Mouse (Mus musculus) hindlimb bud, embryonic 11.5 days (tissue): Measurements from ENCODE around the gene Slc25a43.
"Not testable (repeated sequence)": the region's sequence is repeated elsewhere in the genome, so short reads cannot be mapped to it uniquely, and the experiment has no call there.

Experiments
- DNase-seq: peaks from one replicate; pipeline ENCODE4 v3.0.0-alpha.2; 2012; ENCODE audit warnings: low read depth, low spot score; ENCODE audit errors: extremely low spot score

The Slc25a43 gene

GRCm38 (mm10) chrX:36777694-36778093 lies 34.2 kb downstream of the Slc25a43 start:
- DNase-seq: no peak

- no peak for DNase-seq
Observed at GRCm38 (mm10) chrX:36789360-36789759, 45.9 kb downstream of the Slc25a43 start.

GRCm38 (mm10) chrX:36794571-36794970 lies 51.1 kb downstream of the Slc25a43 start:
- DNase-seq: no peak

- no peak for DNase-seq
Observed at GRCm38 (mm10) chrX:36795424-36796162, 52.1 kb downstream of the Slc25a43 start, which contains the start of gene Slc25a5. Slc25a5 (plus strand) TSS chrX:36795651.

- DNase-seq: no peak
Observed at GRCm38 (mm10) chrX:36796163-36796581, 52.7 kb downstream of the Slc25a43 start.

GRCm38 (mm10) chrX:36796734-36797133 lies 53.3 kb downstream of the Slc25a43 start:
- not testable (repeated sequence) for DNase-seq

- no peak for DNase-seq
Observed at GRCm38 (mm10) chrX:36799131-36799879, 55.8 kb downstream of the Slc25a43 start.

- no peak for DNase-seq
Observed at GRCm38 (mm10) chrX:36803189-36803588, 59.7 kb downstream of the Slc25a43 start.

- DNase-seq: no peak
Observed at GRCm38 (mm10) chrX:36804196-36804595, 60.7 kb downstream of the Slc25a43 start.

- no peak for DNase-seq
Observed at GRCm38 (mm10) chrX:36805466-36806235, 62.2 kb downstream of the Slc25a43 start.

- DNase-seq: no peak
Observed at GRCm38 (mm10) chrX:36807360-36808317, 64.2 kb downstream of the Slc25a43 start.

- DNase-seq: no peak
Observed at GRCm38 (mm10) chrX:36808318-36808683, 64.8 kb downstream of the Slc25a43 start.

- DNase-seq: no peak
Observed at GRCm38 (mm10) chrX:36811377-36811776, 67.9 kb downstream of the Slc25a43 start.

- no peak for DNase-seq
Observed at GRCm38 (mm10) chrX:36814161-36814836, 70.8 kb downstream of the Slc25a43 start.

- no peak for DNase-seq
Observed at GRCm38 (mm10) chrX:36815022-36815421, 71.6 kb downstream of the Slc25a43 start.

- DNase-seq: no peak
Observed at GRCm38 (mm10) chrX:36815439-36815838, 72.0 kb downstream of the Slc25a43 start.

GRCm38 (mm10) chrX:36816368-36816899 lies 73.0 kb downstream of the Slc25a43 start:
- no peak for DNase-seq

- no peak for DNase-seq
Observed at GRCm38 (mm10) chrX:36816953-36817441, 73.5 kb downstream of the Slc25a43 start.

GRCm38 (mm10) chrX:36819575-36819974 lies 76.1 kb downstream of the Slc25a43 start:
- DNase-seq: no peak
